Mouse (Mus musculus) liver, postnatal 0 days (tissue): ENCODE results near the gene Nt5dc1. TPM values are rescaled to one million over a fixed set of nuclear protein-coding genes. Genes with fewer than 3 reads are reported as not detected.
A peak's percentile ranks its signal among the peaks of the same experiment; 100 is the strongest.

Experiments used
- ATAC-seq: fragments of 200-750 bp; cut with Nextera tagmentation; 2 replicates; pipeline ENCODE4 v1.8.0; 2017; ENCODE audit warnings: mild to moderate bottlenecking, moderate library complexity
- DNase-seq: peaks from one replicate; pipeline ENCODE4 v3.0.0-alpha.2; 2016
- H3K27ac ChIP-seq: fragments of 300-500 bp; sonication (generic); 2 replicates; pipeline ENCODE4 v1.5.1; 2014; ENCODE audit warnings: antibody characterized with exemption, moderate library complexity, mild to moderate bottlenecking, low read depth
- H3K27me3 ChIP-seq: fragments of 300-500 bp; sonication (generic); 2 replicates; pipeline ENCODE4 v1.6.1; 2014; ENCODE audit warnings: low read length, control low read depth, mixed read lengths; ENCODE audit not compliant: insufficient read depth
- H3K36me3 ChIP-seq: fragments of 300-500 bp; sonication (generic); replicated peaks from 2 replicates; pipeline ENCODE4 v1.6.1; 2014; ENCODE audit warnings: mild to moderate bottlenecking, control low read depth, low read length, moderate library complexity, mixed read lengths; ENCODE audit not compliant: insufficient read depth
- H3K4me1 ChIP-seq: fragments of 300-500 bp; sonication (generic); 2 replicates; pipeline ENCODE4 v1.6.1; 2014; ENCODE audit warnings: antibody characterized with exemption, mild to moderate bottlenecking, control low read depth; ENCODE audit not compliant: insufficient read depth
- H3K4me2 ChIP-seq: fragments of 300-500 bp; sonication (generic); 2 replicates; pipeline ENCODE4 v1.6.1; 2014; ENCODE audit warnings: low read depth, mild to moderate bottlenecking, low read length, moderate library complexity, mixed read lengths
- H3K4me3 ChIP-seq: fragments of 300-500 bp; sonication (generic); 2 replicates; pipeline ENCODE4 v1.5.1; 2014; ENCODE audit warnings: low read depth, low read length
- H3K9ac ChIP-seq: fragments of 300-500 bp; sonication (generic); replicated peaks from 2 replicates; pipeline ENCODE4 v1.6.1; 2014; ENCODE audit warnings: mild to moderate bottlenecking, moderate library complexity
- H3K9me3 ChIP-seq: fragments of 300-500 bp; sonication (generic); 2 replicates; pipeline ENCODE4 v1.6.1; 2016; ENCODE audit warnings: mild to moderate bottlenecking, control low read depth, low read length, mixed read lengths
- CTCF ChIP-seq: sonication (generic); IDR thresholded peaks from 2 replicates; pipeline ENCODE4 v1.5.1; 2016; ENCODE audit warnings: antibody characterized with exemption, low read depth
- EP300 ChIP-seq: IDR thresholded peaks from 2 replicates; pipeline ENCODE4 v1.6.1; 2016; ENCODE audit warnings: antibody characterized with exemption, low read depth, mild to moderate bottlenecking
- WGBS: fragments of 180-500 bp; shearing (Covaris S2); extraction: QIAGEN DNeasy Blood & Tissue Kit; methylation state at CpG from one replicate; pipeline ENCODE4 v1.1.7; 2014; ENCODE audit not compliant: insufficient replicate concordance; 5-methylcytosine and 5-hydroxymethylcytosine counted together
- polyA plus RNA-seq: library from polyadenylated mRNA; unstranded; fragments of >200 nt; fragmentation: Nextera tagmentation; extraction: Ambion mirVana; gene quantifications from 2 replicates; pipeline ENCODE4 v1.2.1, GENCODE M21; 2015

Nt5dc1 gene
- polyA plus RNA-seq, 1 experiment from 2014 or later = 8.0 TPM

- H3K4me3 ChIP-seq = no peak overlapping the region
- DNase-seq (no peak), ATAC-seq (no peak)
- no peak overlapping the region for H3K9ac ChIP-seq
- no peak overlapping the region for H3K4me2 ChIP-seq
- no peaks in the 10 kb centered on the region for H3K4me1 ChIP-seq
- peaks cover 19% of the 10 kb centered on the region; the same call in 1 of the 2 replicates for H3K36me3 ChIP-seq
- 0 out of 2 replicates have a peak, but pooled peaks have one; percentile 2 for TF ChIP-seq CTCF
- no peak for TF ChIP-seq EP300
- H3K27ac ChIP-seq = no peak overlapping the region
- no peaks in the 10 kb centered on the region for H3K27me3 ChIP-seq
- no peaks in the 10 kb centered on the region for H3K9me3 ChIP-seq
Observed at GRCm38 (mm10) chr10:34399267-34399666, 19.1 kb downstream of the Nt5dc1 start.

GRCm38 (mm10) chr10:34396959-34397358 lies 21.4 kb downstream of the Nt5dc1 start:
- TF ChIP-seq CTCF (no peak), EP300 (no peak)
- Histone ChIP-seq H3K4me1 (no peaks in the 10 kb centered on the region), H3K36me3 (peaks cover 11% of the 10 kb centered on the region; the same call in 1 of the 2 replicates), H3K27me3 (no peaks in the 10 kb centered on the region), H3K4me3 (no peak overlapping the region), H3K27ac (no peak overlapping the region), H3K9me3 (no peaks in the 10 kb centered on the region), H3K4me2 (no peak overlapping the region), H3K9ac (no peak overlapping the region)
- DNase-seq (no peak), ATAC-seq (no peak)
- WGBS = 82% methylated on average over 4 of the region's 4 CpGs

DNA sequence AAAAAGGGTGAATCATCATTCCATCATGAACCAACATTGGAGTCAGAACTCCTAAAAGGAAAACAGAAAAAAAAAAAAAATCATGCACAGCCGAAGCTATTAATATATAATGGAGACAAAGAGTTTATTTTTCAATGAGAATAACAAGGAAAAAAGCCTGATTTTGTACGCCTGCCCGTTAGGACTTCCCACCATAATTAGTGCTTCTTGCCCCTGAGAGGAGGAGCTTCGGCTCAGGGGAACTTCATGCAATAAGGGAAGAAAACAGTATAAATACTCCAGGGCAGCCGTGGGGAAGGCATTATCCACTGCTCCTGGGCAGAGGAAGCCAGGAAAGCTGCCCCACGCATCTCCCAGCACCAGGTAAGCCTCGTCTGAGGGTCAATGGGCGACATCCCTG lies 28.7 kb downstream of the Nt5dc1 start, which contains the start of gene Col10a1:
Col10a1 (plus strand) TSS at position 301 of the 400 bp plus-strand sequence.
- ATAC-seq (no peak), DNase-seq (no peak)
- TF ChIP-seq CTCF (no peak), EP300 (no peak)
- H3K9ac ChIP-seq = no peak within 1 kb of the TSS
- no peaks in the 10 kb centered on the region for H3K9me3 ChIP-seq
- H3K27me3 ChIP-seq = no peaks in the 10 kb centered on the region
- WGBS = 80% methylated on average over 8 of the region's 8 CpGs
- H3K27ac ChIP-seq = no peak within 1 kb of the TSS
- H3K4me3 ChIP-seq = no peak within 1 kb of the TSS
- no peak within 1 kb of the TSS for H3K4me2 ChIP-seq
- H3K4me1 ChIP-seq = no peaks in the 10 kb centered on the region
- no peaks in the 10 kb centered on the region for H3K36me3 ChIP-seq

GRCm38 (mm10) chr10:34385636-34386035 lies 32.7 kb downstream of the Nt5dc1 start:
- H3K4me1 ChIP-seq = no peaks in the 10 kb centered on the region
- no peak overlapping the region for H3K4me2 ChIP-seq
- no peak for DNase-seq
- H3K4me3 ChIP-seq = no peak overlapping the region
- WGBS = 81% methylated on average over 5 of the region's 5 CpGs
- no peak overlapping the region for H3K9ac ChIP-seq
- H3K36me3 ChIP-seq = no peaks in the 10 kb centered on the region
- ATAC-seq = no peak
- H3K9me3 ChIP-seq = no peaks in the 10 kb centered on the region
- no peaks in the 10 kb centered on the region for H3K27me3 ChIP-seq
- H3K27ac ChIP-seq = no peak overlapping the region
- no peak for TF ChIP-seq CTCF
- TF ChIP-seq EP300 = no peak

DNA sequence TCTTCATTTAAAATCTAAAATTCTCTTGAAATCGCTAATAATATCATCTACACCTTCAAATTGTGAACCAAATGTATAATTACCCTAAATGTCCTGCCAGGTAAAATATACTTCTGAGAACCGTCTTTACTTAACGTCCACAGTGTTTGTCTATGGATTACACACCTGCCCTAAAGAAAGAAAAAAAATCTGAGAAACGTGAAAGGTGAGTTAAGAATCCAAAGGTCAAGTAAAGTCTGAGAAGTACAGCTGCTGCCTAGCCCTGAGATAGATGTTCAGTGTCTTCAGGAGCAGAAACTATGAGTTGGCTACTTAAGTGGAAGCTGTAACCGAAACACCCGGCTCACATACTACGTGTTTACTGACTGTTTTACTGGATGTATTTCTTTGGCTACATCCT lies 45.0 kb downstream of the Nt5dc1 start:
- Histone ChIP-seq H3K4me1 (no peaks in the 10 kb centered on the region), H3K27ac (no peak overlapping the region), H3K27me3 (no peaks in the 10 kb centered on the region), H3K9me3 (no peaks in the 10 kb centered on the region), H3K36me3 (no peaks in the 10 kb centered on the region), H3K9ac (no peak overlapping the region), H3K4me2 (no peak overlapping the region), H3K4me3 (no peak overlapping the region)
- DNase-seq (no peak), ATAC-seq (no peak)
- TF ChIP-seq EP300 = no peak
- no peak for TF ChIP-seq CTCF
- 84% methylated on average over 7 of the region's 7 CpGs for WGBS

- Histone ChIP-seq H3K36me3 (no peaks in the 10 kb centered on the region), H3K27ac (no peak overlapping the region), H3K27me3 (no peaks in the 10 kb centered on the region), H3K9ac (no peak overlapping the region), H3K4me3 (no peak overlapping the region), H3K4me1 (no peaks in the 10 kb centered on the region), H3K4me2 (no peak overlapping the region), H3K9me3 (no peaks in the 10 kb centered on the region)
- DNase-seq = no peak
- no peak for ATAC-seq
- 77% methylated on average over 5 of the region's 5 CpGs for WGBS
- TF ChIP-seq CTCF = peak; percentile 45
- TF ChIP-seq EP300 = no peak
Observed at GRCm38 (mm10) chr10:34368138-34368537, 50.2 kb downstream of the Nt5dc1 start.

DNA sequence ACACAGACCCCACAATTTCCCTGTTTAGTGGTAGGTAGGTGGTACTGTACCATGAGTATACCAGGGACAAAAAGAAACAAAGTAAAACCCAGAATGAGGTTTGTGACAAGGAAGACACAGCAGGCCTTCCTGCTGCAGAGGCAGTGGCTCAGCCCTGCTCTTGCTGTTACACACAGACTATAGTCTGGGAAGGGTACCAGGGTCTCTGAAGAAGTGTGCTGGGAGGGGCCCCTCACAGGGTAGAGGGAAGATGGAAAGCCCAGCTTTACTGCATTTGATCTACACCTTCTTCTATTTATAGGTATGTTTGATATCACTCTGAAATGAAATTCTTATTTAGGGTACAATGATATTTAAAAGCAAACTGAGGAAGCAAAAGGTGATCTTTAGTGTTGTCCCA lies 54.6 kb downstream of the Nt5dc1 start:
- H3K27ac ChIP-seq = no peak overlapping the region
- no peak overlapping the region for H3K9ac ChIP-seq
- H3K9me3 ChIP-seq = no peaks in the 10 kb centered on the region
- H3K4me3 ChIP-seq = no peak overlapping the region
- no peaks in the 10 kb centered on the region for H3K4me1 ChIP-seq
- no peak for TF ChIP-seq EP300
- no peak for TF ChIP-seq CTCF
- ATAC-seq = no peak
- no peaks in the 10 kb centered on the region for H3K27me3 ChIP-seq
- no peaks in the 10 kb centered on the region for H3K36me3 ChIP-seq
- H3K4me2 ChIP-seq = no peak overlapping the region
- no peak for DNase-seq
